ENCODE assay signal across 7 mouse cellular contexts in genomic region chr4:45015615-45016014, GRCm38 (mm10). TPM values are rescaled to one million over a fixed set of nuclear protein-coding genes. Genes with fewer than 3 reads are reported as not detected.
DNase-seq lines count a peak whose midpoint lies in the region.

No protein-coding gene starts in this region.

- intact Hi-C loops in heart, postnatal 10 days (cut with DNase I) = loop anchor here (1.0 to 10.0 kb wide), 7 partner anchors 92 to 1122 kb away; partner anchors contain the start of genes Ncbp1, Shb, Tomm5 and Tstd2
- intact Hi-C loops in left cerebral cortex, postnatal 4 days (cut with DNase I) = loop anchor here (5.0 kb wide), 2 partner anchors 267 to 1117 kb away; no protein-coding TSS in a partner anchor

- DNase-seq in left cerebral cortex, adult 11 months (ENCODE audit: low spot score) = peak; percentile 55
- DNase-seq in left cerebral cortex, adult 8-10 months (ENCODE audit: low spot score in 2 of 2) = no peak
- peak; percentile 63 for DNase-seq in MN1 (ENCODE audit: low spot score)
- peak; percentile 66 for DNase-seq in c-Kit-positive CD71-positive TER-119-positive erythroid progenitor cells, embryonic 14.5 days (ENCODE audit: low spot score)
- DNase-seq in heart, postnatal 10 days = peak; percentile 72 to 87
- DNase-seq in left cerebral cortex, postnatal 4 days = peak; percentile 34
- DNase-seq in retina, postnatal 7 days (ENCODE audit: low read depth, low spot score) = peak; percentile 56

RNA-seq across cellular contexts. Expression of gene Polr1e, which starts 2.8 kb away (rescaled TPM):
- 10 to 100 TPM in 3 of 4 experiments, 1 to 10 TPM in 1; 9.4 to 13.8 (median 12.4) TPM for total RNA-seq in left cerebral cortex, adult 8-10 months (2022)
- total RNA-seq in heart, postnatal 10 days (2021) = 10 to 100 TPM; 34.1 to 49.8 TPM
- 10 to 100 TPM; 21.0 to 22.6 TPM for total RNA-seq in left cerebral cortex, postnatal 4 days (2021)

RNA-seq across cellular contexts. Expression of gene Zbtb5, which starts 3.4 kb away (rescaled TPM):
- total RNA-seq in left cerebral cortex, adult 8-10 months (2022) = 10 to 100 TPM in 1 of 4 experiments, 1 to 10 TPM in 3; 8.5 to 10.3 (median 9.5) TPM
- 10 to 100 TPM in 1 of 2 experiments, 1 to 10 TPM in 1; 8.5 to 11.6 TPM for total RNA-seq in heart, postnatal 10 days (2021)
- 10 to 100 TPM; 30.9 to 33.0 TPM for total RNA-seq in left cerebral cortex, postnatal 4 days (2021)

RNA-seq across cellular contexts. Expression of gene Grhpr, which starts 34.4 kb away (rescaled TPM):
- total RNA-seq in left cerebral cortex, adult 8-10 months (2022) = 10 to 100 TPM; 31.7 to 36.2 (median 33.1) TPM
- total RNA-seq in heart, postnatal 10 days (2021) = 10 to 100 TPM; 43.0 to 47.7 TPM
- total RNA-seq in left cerebral cortex, postnatal 4 days (2021) = 10 to 100 TPM in 1 of 2 experiments, 1 to 10 TPM in 1; 9.8 to 12.0 TPM

Comparison
In these comparisons a context has a peak if more than half of its experiments do, and no peak if none do; other contexts are left out.
1. DNase-seq: peak in left cerebral cortex, adult 11 months (single experiment), MN1 (single experiment), c-Kit-positive CD71-positive TER-119-positive erythroid progenitor cells, embryonic 14.5 days (single experiment), heart, postnatal 10 days (2 of 2), left cerebral cortex, postnatal 4 days (single experiment) and retina, postnatal 7 days (single experiment); none in left cerebral cortex, adult 8-10 months (0 of 2).